Mouse (Mus musculus): Measurements from ENCODE around the gene BC052040.

DNA sequence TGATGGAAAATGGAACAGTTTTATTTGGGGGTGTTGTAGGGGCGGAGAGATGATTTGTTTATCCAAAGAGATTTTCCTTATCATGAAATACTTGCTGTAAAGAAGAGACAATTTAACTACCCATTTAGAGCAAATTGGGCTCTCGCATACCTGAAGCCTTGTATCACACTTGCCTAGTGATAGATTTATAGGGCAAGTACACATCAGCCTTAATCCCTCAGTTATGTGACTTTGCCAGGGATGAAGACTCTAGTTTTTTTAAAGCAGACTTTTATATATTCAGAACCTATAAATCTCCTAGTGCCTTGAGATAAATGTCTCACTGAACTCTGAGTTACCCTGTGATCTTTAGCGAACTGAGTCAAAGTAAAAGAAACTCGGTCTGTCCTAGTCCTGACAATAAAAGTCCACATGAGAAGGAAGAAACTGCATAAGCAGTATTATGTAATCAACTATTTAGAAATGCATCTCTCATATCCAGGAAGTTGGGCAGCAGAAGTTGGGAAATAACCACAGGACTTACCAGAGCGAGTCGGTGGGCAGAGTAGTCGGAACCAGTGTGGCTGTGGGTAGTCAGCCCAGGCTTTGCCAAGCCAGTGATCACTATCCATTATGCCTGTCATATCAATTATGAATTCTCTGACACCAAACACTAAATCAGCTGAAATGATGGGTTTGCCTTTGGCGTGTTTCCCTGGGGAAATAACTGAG lies 183.2 kb downstream of the BC052040 start:
- TF ChIP-seq CTCF (IDR thresholded peaks at IDR 0.05; ENCODE audit: borderline replicate concordance, insufficient read depth, low read length) = no peak
- no peak for TF ChIP-seq POLR2A (IDR thresholded peaks at IDR 0.05; ENCODE audit: low read depth, low read length)

Measured in embryonic fibroblast, embryonic 13.5 days (primary cell).